Mouse (Mus musculus) G1E (cell line): ENCODE data around the gene Scgb2b12.
"Not testable (repeated sequence)": the region's sequence is repeated elsewhere in the genome, so short reads cannot be mapped to it uniquely, and the experiment has no call there.

Source experiments
- CTCF ChIP-seq: IDR thresholded peaks from 2 replicates; pipeline ENCODE4 v1.5.1; 2012; ENCODE audit warnings: low read depth, low read length, inconsistent platforms, mixed read lengths
- GATA1 ChIP-seq: IDR thresholded peaks from 2 replicates; pipeline ENCODE4 v1.6.1; 2012; ENCODE audit warnings: borderline replicate concordance, low read length, inconsistent platforms, mixed read lengths
- GATA2 ChIP-seq: IDR thresholded peaks from 2 replicates; pipeline ENCODE4 v1.6.1; 2012; ENCODE audit warnings: low read depth, low read length, inconsistent platforms, borderline replicate concordance
- POLR2AphosphoS5 ChIP-seq: IDR thresholded peaks from 2 replicates; pipeline ENCODE4 v1.6.1; 2012; ENCODE audit warnings: low read depth, low read length, inconsistent platforms; ENCODE audit not compliant: insufficient replicate concordance
- TAL1 ChIP-seq: conservative IDR thresholded peaks from 2 replicates; pipeline ENCODE4 v1.6.1; 2012; ENCODE audit warnings: low read depth, low read length, inconsistent platforms, mixed read lengths

GRCm38 (mm10) chr7:32327145-32327544 is at the start of gene Scgb2b12:
- not testable (repeated sequence) for TF ChIP-seq CTCF, TAL1, GATA1, POLR2AphosphoS5, GATA2
